Mouse (Mus musculus) inflammation-experienced regulatory T-cells (primary cell): ENCODE results near the gene Zfp518a. TPM values are rescaled to one million over a fixed set of nuclear protein-coding genes. Genes with fewer than 3 reads are reported as not detected.

Experiments used
- polyA plus RNA-seq, 2 experiments: library from polyadenylated mRNA; unstranded; fragments of 100-300 nt; shearing (Covaris generic); gene quantifications; one replicate each; pipeline ENCODE4 v1.2.1; 2017

The Zfp518a gene
- polyA plus RNA-seq: 10 to 100 TPM; 14.7 to 20.4 TPM

DNA sequence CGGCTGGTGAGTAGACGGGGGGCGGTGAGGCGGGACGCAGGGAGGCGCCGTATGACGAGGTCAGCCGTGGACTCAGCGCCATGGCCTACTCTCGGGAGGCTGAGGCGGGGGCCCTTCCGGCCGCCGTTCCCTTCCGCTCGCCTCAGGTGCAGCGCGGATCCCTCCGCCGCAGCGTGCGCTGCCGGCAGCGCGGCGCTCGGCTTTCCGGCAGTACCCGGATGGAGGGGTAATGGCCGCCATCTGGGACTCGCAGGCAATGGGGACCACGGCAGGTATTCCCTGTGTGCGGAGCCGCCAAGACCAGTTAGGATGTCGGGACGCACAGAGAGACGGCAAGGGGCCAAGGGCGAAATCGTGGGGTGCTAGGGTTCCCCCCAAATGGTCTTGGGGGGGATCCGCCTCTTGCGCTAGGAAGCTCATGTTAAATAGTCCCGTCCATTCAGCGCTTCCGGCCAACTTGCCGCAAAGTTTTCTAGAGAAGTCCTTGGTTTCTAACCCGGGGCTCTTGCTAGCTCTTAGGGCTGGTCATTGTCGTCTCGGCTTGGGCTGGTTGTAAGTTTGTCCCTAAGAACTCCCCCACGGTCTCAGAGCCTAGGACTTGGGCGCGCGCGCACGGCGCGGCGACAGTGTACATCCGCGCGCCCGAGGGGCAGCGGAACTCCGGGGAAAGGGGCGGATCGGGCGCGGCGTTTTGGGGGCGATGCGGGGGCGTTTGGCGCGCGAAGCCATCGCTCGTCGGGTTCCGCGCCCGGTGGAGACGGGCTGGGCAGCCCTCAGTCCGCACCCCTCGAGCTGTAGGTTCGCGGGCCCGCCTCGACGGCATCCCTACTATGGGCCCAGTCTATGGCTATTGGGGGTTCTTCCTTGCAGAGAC is at the start of gene Zfp518a:
Gene Zfp518a, plus strand, starts transcription at position 187 of the 874 bp plus-strand sequence.

Other genes starting within 250 kb of the Zfp518a start
- 1 to 10 TPM in 1 of 2 experiments, under 1 TPM in 1; 0.57 to 1.2 TPM for gene Cc2d2b, start 146.0 kb upstream of the Zfp518a start, polyA plus RNA-seq
- 1 to 10 TPM; 3.3 to 3.8 TPM for gene Ccnj, start 63.4 kb upstream of the Zfp518a start, polyA plus RNA-seq
- 1 to 10 TPM; 2.8 to 4.6 TPM for gene Blnk, start 99.8 kb downstream of the Zfp518a start, polyA plus RNA-seq
- 1 to 10 TPM in 1 of 2 experiments, under 1 TPM in 1; 0.59 to 1.2 TPM for gene Dntt, start 134.6 kb downstream of the Zfp518a start, polyA plus RNA-seq
- gene Opalin, start 182.4 kb downstream of the Zfp518a start, polyA plus RNA-seq: not detected